Mouse (Mus musculus) testis, adult 2 months (tissue): ENCODE measurements around the gene Abracl.

Experiments used
- CTCF ChIP-seq: fragments of 200-500 bp; IDR thresholded peaks from 2 replicates; pipeline ENCODE4 v1.5.1; 2012; ENCODE audit warnings: low read depth, mild to moderate bottlenecking, inconsistent platforms, low read length, moderate library complexity; ENCODE audit not compliant: control insufficient read depth, insufficient read depth, insufficient replicate concordance
- POLR2A ChIP-seq: fragments of 200-500 bp; IDR thresholded peaks from 2 replicates; pipeline ENCODE4 v1.6.1; 2012; ENCODE audit warnings: low read depth, mild to moderate bottlenecking, inconsistent platforms, low read length, moderate library complexity; ENCODE audit not compliant: control insufficient read depth

- TF ChIP-seq POLR2A, result no peak
- no peak for TF ChIP-seq CTCF
These were observed 17.7 kb downstream of the Abracl start for GRCm38 (mm10) chr10:18005136-18005955.
